Mouse (Mus musculus) heart, embryonic 11.5 days (tissue): ENCODE data around the gene Fbxl18. TPM values are rescaled to one million over a fixed set of nuclear protein-coding genes. Genes with fewer than 3 reads are reported as not detected.

Experiments
- ATAC-seq: fragments of 200-750 bp; cut with Nextera tagmentation; replicated peaks from 2 replicates; pipeline ENCODE4 v1.8.0; 2017; ENCODE audit warnings: moderate library complexity; ENCODE audit not compliant: insufficient number of reproducible peaks, low FRiP score, low TSS enrichment
- H3K27ac ChIP-seq: fragments of 300-500 bp; sonication (generic); 2 replicates; pipeline ENCODE4 v1.5.1; 2014; ENCODE audit warnings: mild to moderate bottlenecking, low read depth, low read length
- H3K27me3 ChIP-seq: fragments of 300-500 bp; sonication (generic); 2 replicates; pipeline ENCODE4 v1.6.1; 2014; ENCODE audit warnings: mild to moderate bottlenecking, low read length, mixed read lengths; ENCODE audit not compliant: control insufficient read depth, insufficient read depth
- H3K36me3 ChIP-seq: fragments of 300-500 bp; sonication (generic); 2 replicates; pipeline ENCODE4 v1.6.1; 2014; ENCODE audit warnings: mild to moderate bottlenecking, low read length, moderate library complexity, mixed read lengths; ENCODE audit not compliant: control insufficient read depth, insufficient read depth
- H3K4me1 ChIP-seq: fragments of 300-500 bp; sonication (generic); 2 replicates; pipeline ENCODE4 v1.6.1; 2014; ENCODE audit warnings: low read length; ENCODE audit not compliant: control insufficient read depth, insufficient read depth
- H3K4me2 ChIP-seq: fragments of 300-500 bp; sonication (generic); 2 replicates; pipeline ENCODE4 v1.6.1; 2014; ENCODE audit warnings: mild to moderate bottlenecking, moderate library complexity
- H3K4me3 ChIP-seq: fragments of 300-500 bp; sonication (generic); 2 replicates; pipeline ENCODE4 v1.5.1; 2014; ENCODE audit warnings: low read depth, low read length
- H3K9ac ChIP-seq: fragments of 300-500 bp; sonication (generic); 2 replicates; pipeline ENCODE4 v1.6.1; 2014; ENCODE audit warnings: mild to moderate bottlenecking, low read depth, low read length, moderate library complexity
- H3K9me3 ChIP-seq: fragments of 300-500 bp; sonication (generic); replicated peaks from 2 replicates; pipeline ENCODE4 v1.6.1; 2016; ENCODE audit warnings: low read length; ENCODE audit not compliant: control insufficient read depth
- WGBS: fragments of 180-500 bp; shearing (Covaris S2); extraction: QIAGEN DNeasy Blood & Tissue Kit; methylation state at CpG from one replicate; pipeline ENCODE4 v1.1.7; 2014; ENCODE audit not compliant: insufficient replicate concordance; 5-methylcytosine and 5-hydroxymethylcytosine counted together
- polyA plus RNA-seq: library from polyadenylated mRNA; unstranded; fragments of >200 nt; fragmentation: Nextera tagmentation; extraction: Ambion mirVana; gene quantifications from 2 replicates; pipeline ENCODE4 v1.2.1, GENCODE M21; 2014

The Fbxl18 gene
- polyA plus RNA-seq, 1 experiment from 2014 or later = 8.0 TPM

GRCm38 (mm10) chr5:142931241-142931745 lies 36.1 kb upstream of the Fbxl18 start:
- Histone ChIP-seq H3K9me3 (no peaks in the 10 kb centered on the region), H3K9ac (0 out of 2 replicates have a peak overlapping the region, but pooled peaks have one; percentile 39), H3K36me3 (no peaks in the 10 kb centered on the region), H3K4me2 (no peak overlapping the region), H3K4me3 (no peak overlapping the region), H3K27me3 (no peaks in the 10 kb centered on the region), H3K27ac (no peak overlapping the region), H3K4me1 (peaks cover 35% of the 10 kb centered on the region)
- no peak for ATAC-seq
- whole genome bisulfite sequencing = 79% methylated on average over 9 of the region's 9 CpGs

GRCm38 (mm10) chr5:142929400-142929752 lies 34.2 kb upstream of the Fbxl18 start:
- H3K36me3 ChIP-seq = no peaks in the 10 kb centered on the region
- no peaks in the 10 kb centered on the region for H3K27me3 ChIP-seq
- H3K4me3 ChIP-seq = peak overlapping the region; percentile 43
- H3K4me2 ChIP-seq = peak overlapping the region; percentile 72
- WGBS = 18% methylated on average over 4 of the region's 4 CpGs
- peak overlapping the region; percentile 86 for H3K9ac ChIP-seq
- H3K9me3 ChIP-seq = no peaks in the 10 kb centered on the region
- H3K4me1 ChIP-seq = peaks cover 41% of the 10 kb centered on the region
- peak overlapping the region; percentile 86 for H3K27ac ChIP-seq
- no peak for ATAC-seq

- peak overlapping the region; percentile 86 for H3K27ac ChIP-seq
- no peaks in the 10 kb centered on the region for H3K36me3 ChIP-seq
- ATAC-seq = peak; percentile 33; the same call in 1 of the 2 replicates
- peak overlapping the region; percentile 43 for H3K4me3 ChIP-seq
- peak overlapping the region; percentile 86 for H3K9ac ChIP-seq
- peak overlapping the region; percentile 72 for H3K4me2 ChIP-seq
- 2% methylated on average over 31 of the region's 35 CpGs for WGBS
- H3K4me1 ChIP-seq = peaks cover 41% of the 10 kb centered on the region
- H3K9me3 ChIP-seq = no peaks in the 10 kb centered on the region
- no peaks in the 10 kb centered on the region for H3K27me3 ChIP-seq
These were observed 33.7 kb upstream of the Fbxl18 start for GRCm38 (mm10) chr5:142928749-142929399.

GRCm38 (mm10) chr5:142927341-142927930 lies 32.2 kb upstream of the Fbxl18 start:
- Histone ChIP-seq H3K36me3 (no peaks in the 10 kb centered on the region), H3K4me1 (peaks cover 41% of the 10 kb centered on the region), H3K9me3 (no peaks in the 10 kb centered on the region), H3K27ac (peak overlapping the region; percentile 93), H3K9ac (no peak overlapping the region), H3K27me3 (no peaks in the 10 kb centered on the region), H3K4me2 (no peak overlapping the region; the same call in 1 of the 2 replicates), H3K4me3 (no peak overlapping the region)
- 90% methylated on average over 12 of the region's 12 CpGs for WGBS
- ATAC-seq = no peak

GRCm38 (mm10) chr5:142926940-142927228 lies 31.7 kb upstream of the Fbxl18 start:
- no peaks in the 10 kb centered on the region for H3K36me3 ChIP-seq
- WGBS = 31% methylated on average over 3 of the region's 3 CpGs
- H3K4me1 ChIP-seq = peaks cover 38% of the 10 kb centered on the region
- ATAC-seq = no peak
- peak overlapping the region; percentile 93 for H3K27ac ChIP-seq
- H3K4me2 ChIP-seq = peak overlapping the region; percentile 46
- no peaks in the 10 kb centered on the region for H3K9me3 ChIP-seq
- H3K4me3 ChIP-seq = no peak overlapping the region
- no peaks in the 10 kb centered on the region for H3K27me3 ChIP-seq
- peak overlapping the region; percentile 62 for H3K9ac ChIP-seq

- peak; percentile 77 for ATAC-seq
- peak overlapping the region; percentile 93 for H3K27ac ChIP-seq
- H3K4me1 ChIP-seq = peaks cover 36% of the 10 kb centered on the region
- H3K27me3 ChIP-seq = no peaks in the 10 kb centered on the region
- H3K4me2 ChIP-seq = peak overlapping the region; percentile 46
- H3K4me3 ChIP-seq = no peak overlapping the region
- peak overlapping the region; percentile 62 for H3K9ac ChIP-seq
- WGBS = 4% methylated on average over 13 of the region's 13 CpGs
- H3K9me3 ChIP-seq = no peaks in the 10 kb centered on the region
- no peaks in the 10 kb centered on the region for H3K36me3 ChIP-seq
These were observed 31.2 kb upstream of the Fbxl18 start for GRCm38 (mm10) chr5:142926204-142926939.

GRCm38 (mm10) chr5:142924336-142924959 lies 29.2 kb upstream of the Fbxl18 start:
- H3K4me1 ChIP-seq = peaks cover 40% of the 10 kb centered on the region
- ATAC-seq = no peak

GRCm38 (mm10) chr5:142923781-142924180 lies 28.6 kb upstream of the Fbxl18 start:
- H3K4me1 ChIP-seq = peaks cover 37% of the 10 kb centered on the region
- H3K4me3 ChIP-seq = no peak overlapping the region
- no peak for ATAC-seq
- WGBS = 71% methylated on average over 3 of the region's 3 CpGs
- no peak overlapping the region for H3K27ac ChIP-seq
- no peak overlapping the region for H3K4me2 ChIP-seq
- no peaks in the 10 kb centered on the region for H3K9me3 ChIP-seq
- H3K9ac ChIP-seq = no peak overlapping the region
- no peaks in the 10 kb centered on the region for H3K36me3 ChIP-seq
- H3K27me3 ChIP-seq = no peaks in the 10 kb centered on the region

More at GRCm38 (mm10) chr5:142924336-142924959, 29.2 kb upstream of the Fbxl18 start:
- Histone ChIP-seq H3K36me3 (no peaks in the 10 kb centered on the region), H3K27me3 (no peaks in the 10 kb centered on the region), H3K27ac (no peak overlapping the region), H3K9ac (no peak overlapping the region), H3K9me3 (no peaks in the 10 kb centered on the region), H3K4me2 (no peak overlapping the region), H3K4me3 (no peak overlapping the region)
- 69% methylated on average over 11 of the region's 12 CpGs for WGBS
